Mouse (Mus musculus): ENCODE results near the gene Nid1. TPM values are rescaled to one million over a fixed set of nuclear protein-coding genes. Genes with fewer than 3 reads are reported as not detected.

Nid1 gene
- 16.8 TPM for polyA plus RNA-seq (2014; fragmentation: Illumina TruSeq; extraction: RNeasy Lipid Tissue Mini Kit (QIAGEN cat#74804); ENCODE audit: insufficient read depth, low read depth, low replicate concordance)

DNA sequence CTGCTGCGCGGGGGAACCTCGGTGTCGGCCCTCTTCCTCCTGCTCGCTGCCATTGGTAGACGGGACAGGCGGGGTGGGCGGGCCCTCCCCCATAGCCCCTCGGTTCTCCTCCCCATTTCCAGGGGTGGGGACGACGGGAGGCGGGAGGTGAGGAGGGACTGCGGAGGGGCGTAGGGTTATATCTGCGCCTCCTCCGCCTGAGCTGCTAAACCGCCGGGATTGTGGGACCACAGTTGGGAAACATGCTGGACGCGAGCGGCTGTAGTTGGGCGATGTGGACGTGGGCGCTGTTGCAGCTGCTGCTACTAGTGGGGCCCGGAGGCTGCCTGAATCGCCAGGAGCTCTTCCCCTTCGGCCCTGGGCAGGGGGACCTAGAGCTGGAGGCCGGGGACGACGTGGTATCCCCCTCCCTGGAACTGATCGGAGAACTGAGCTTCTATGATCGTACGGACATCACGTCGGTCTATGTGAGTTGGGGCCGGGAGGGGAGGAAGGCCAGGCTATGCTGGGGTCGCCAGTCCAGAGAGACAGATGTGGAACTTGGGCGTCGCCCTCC lies at the start of gene Nid1:
Gene Nid1 (plus strand): TSS at position 92 of the 556 bp plus-strand sequence.

DNA sequence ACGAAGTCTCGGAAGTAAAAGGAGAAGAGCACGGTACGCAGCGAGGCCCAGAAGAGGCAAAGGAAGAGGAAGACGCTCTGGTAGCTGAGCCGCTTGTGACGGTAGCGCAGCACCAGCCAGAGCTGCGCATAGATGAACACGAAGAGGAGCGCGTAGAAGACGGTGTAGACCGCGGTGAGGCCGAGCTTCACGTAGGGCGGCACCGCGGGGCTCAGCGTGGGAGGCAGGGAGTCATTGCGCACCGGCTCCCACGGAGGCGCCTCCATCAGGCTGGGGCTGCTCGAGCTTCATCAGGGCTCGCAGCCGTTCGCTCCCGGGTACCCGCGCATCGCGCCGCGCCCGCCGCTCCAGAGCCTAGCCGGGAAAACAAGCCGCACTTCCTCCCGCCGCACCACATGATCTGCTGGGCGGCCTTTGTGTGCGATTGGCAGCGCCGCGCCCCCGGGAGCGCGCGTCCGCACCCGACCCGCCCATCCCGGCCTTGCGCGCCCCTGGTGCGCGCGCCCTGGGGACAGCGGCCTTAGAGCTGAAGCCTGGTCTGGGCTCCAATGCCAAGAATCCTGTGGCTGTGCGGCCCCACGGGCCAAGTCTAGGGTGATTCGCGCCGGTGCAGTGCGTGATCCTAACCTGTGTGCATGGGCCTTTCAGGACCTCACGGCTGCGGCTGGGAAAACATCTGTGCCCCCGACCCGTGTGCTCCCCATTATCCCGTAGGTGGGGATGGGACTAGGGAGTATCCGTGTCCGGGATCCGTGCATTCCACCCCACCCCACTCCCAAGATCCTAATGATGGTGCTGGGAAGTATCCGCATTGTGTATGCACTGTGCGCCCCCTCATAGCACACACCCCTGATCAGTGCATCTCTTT lies 43.9 kb upstream of the Nid1 start, which contains the start of gene Gpr137b:
Gene Gpr137b (minus strand): TSS at position 787 of the 868 bp plus-strand sequence.

Other genes with a start within 250 kb of the Nid1 start
- gene Gpr137b, start 43.5 kb upstream of the Nid1 start, polyA plus RNA-seq (2014; fragmentation: Illumina TruSeq; extraction: RNeasy Lipid Tissue Mini Kit (QIAGEN cat#74804); ENCODE audit: insufficient read depth, low read depth, low replicate concordance) = 16.1 TPM
- 2.5 TPM for gene Lyst, start 152.8 kb downstream of the Nid1 start, polyA plus RNA-seq (2014; fragmentation: Illumina TruSeq; extraction: RNeasy Lipid Tissue Mini Kit (QIAGEN cat#74804); ENCODE audit: insufficient read depth, low read depth, low replicate concordance)

All from lung, adult 10 weeks (tissue).